Mouse (Mus musculus) lung, postnatal 0 days (tissue): Measurements from ENCODE around the gene Gm5129.
"Not testable (repeated sequence)": the region's sequence is repeated elsewhere in the genome, so short reads cannot be mapped to it uniquely, and the experiment has no call there.

Experiments used
- CTCF ChIP-seq: IDR thresholded peaks from 2 replicates; pipeline ENCODE4 v1.5.1; 2016; ENCODE audit warnings: antibody characterized with exemption, mild to moderate bottlenecking
- EP300 ChIP-seq: IDR thresholded peaks from 2 replicates; pipeline ENCODE4 v1.6.1; 2016; ENCODE audit warnings: antibody characterized with exemption, mild to moderate bottlenecking, control low read depth

DNA sequence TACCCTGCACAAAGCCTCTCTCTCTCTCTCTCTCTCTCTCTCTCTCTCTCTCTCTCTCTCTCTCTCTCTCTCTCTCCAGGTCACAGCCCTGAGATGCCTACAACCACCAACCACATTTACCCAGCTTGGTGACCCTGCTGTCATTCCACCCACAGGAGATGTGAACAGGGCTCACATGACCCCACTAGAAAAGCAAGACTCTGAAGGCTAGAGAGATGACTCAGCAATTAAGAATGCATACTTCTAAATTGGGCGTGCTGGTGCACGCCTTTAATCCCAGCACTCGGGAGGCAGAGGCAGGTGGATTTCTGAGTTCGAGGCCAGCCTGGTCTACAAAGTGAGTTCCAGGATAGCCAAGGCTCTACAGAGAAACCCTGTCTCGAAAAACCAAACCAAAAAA, 9.7 kb downstream of the Gm5129 start:
- not testable (repeated sequence) for TF ChIP-seq CTCF, EP300
